Mouse (Mus musculus) lung, embryonic 14.5 days (tissue): ENCODE data around the gene Dek. TPM values are rescaled to one million over a fixed set of nuclear protein-coding genes. Genes with fewer than 3 reads are reported as not detected.
A peak's percentile ranks its signal among the peaks of the same experiment; 100 is the strongest.

Source experiments
- ATAC-seq: fragments of 200-750 bp; cut with Nextera tagmentation; 2 replicates; pipeline ENCODE4 v1.8.0; 2017; ENCODE audit warnings: mild to moderate bottlenecking, moderate TSS enrichment, moderate library complexity; ENCODE audit not compliant: insufficient read depth
- DNase-seq: peaks from one replicate; pipeline ENCODE4 v3.0.0-alpha.2; 2015
- H3K27ac ChIP-seq: fragments of 300-500 bp; sonication (generic); 2 replicates; pipeline ENCODE4 v1.5.1; 2014; ENCODE audit warnings: low read depth, mild to moderate bottlenecking, moderate library complexity
- H3K27me3 ChIP-seq: fragments of 300-500 bp; sonication (generic); 2 replicates; pipeline ENCODE4 v1.6.1; 2014; ENCODE audit warnings: low read length, control low read depth; ENCODE audit not compliant: insufficient read depth
- H3K36me3 ChIP-seq: fragments of 300-500 bp; sonication (generic); 2 replicates; pipeline ENCODE4 v1.6.1; 2014; ENCODE audit warnings: control low read depth; ENCODE audit not compliant: insufficient read depth
- H3K4me1 ChIP-seq: fragments of 300-500 bp; sonication (generic); 2 replicates; pipeline ENCODE4 v1.6.1; 2014; ENCODE audit warnings: antibody characterized with exemption, control low read depth; ENCODE audit not compliant: insufficient read depth
- H3K4me2 ChIP-seq: fragments of 300-500 bp; sonication (generic); 2 replicates; pipeline ENCODE4 v1.6.1; 2014; ENCODE audit warnings: mild to moderate bottlenecking
- H3K4me3 ChIP-seq: fragments of 300-500 bp; sonication (generic); 2 replicates; pipeline ENCODE4 v1.5.1; 2014; ENCODE audit warnings: low read depth, low read length
- H3K9ac ChIP-seq: fragments of 300-500 bp; sonication (generic); 2 replicates; pipeline ENCODE4 v1.6.1; 2014
- H3K9me3 ChIP-seq: fragments of 300-500 bp; sonication (generic); 2 replicates; pipeline ENCODE4 v1.6.1; 2016; ENCODE audit warnings: low read depth, low read length, control low read depth
- CTCF ChIP-seq: IDR thresholded peaks from 2 replicates; pipeline ENCODE4 v1.5.1; 2016; ENCODE audit warnings: antibody characterized with exemption, low read depth
- WGBS: fragments of 180-500 bp; shearing (Covaris S2); extraction: QIAGEN DNeasy Blood & Tissue Kit; methylation state at CpG from one replicate; pipeline ENCODE4 v1.1.7; 2014; 5-methylcytosine and 5-hydroxymethylcytosine counted together
- polyA plus RNA-seq: library from polyadenylated mRNA; unstranded; fragments of >200 nt; fragmentation: Nextera tagmentation; extraction: Ambion mirVana; gene quantifications from 2 replicates; pipeline ENCODE4 v1.2.1, GENCODE M21; 2014

Gene Dek
- polyA plus RNA-seq, 1 experiment from 2014 or later, result 326 TPM

GRCm38 (mm10) chr13:47124986-47125385 is 19.0 kb upstream of the Dek start:
- H3K4me1 ChIP-seq, result 0 out of 2 replicates have a peak, but pooled peaks cover 2% of the 10 kb centered on the region
- no peak for TF ChIP-seq CTCF
- H3K27ac ChIP-seq, result no peak overlapping the region
- no peak overlapping the region for H3K4me2 ChIP-seq
- no peaks in the 10 kb centered on the region for H3K36me3 ChIP-seq
- no peak for ATAC-seq
- peaks cover 15% of the 10 kb centered on the region; the same call in 1 of the 2 replicates for H3K27me3 ChIP-seq
- H3K9ac ChIP-seq, result no peak overlapping the region
- WGBS, result 71% methylated on average over 6 of the region's 6 CpGs
- H3K4me3 ChIP-seq, result no peak overlapping the region
- DNase-seq, result no peak
- H3K9me3 ChIP-seq, result no peaks in the 10 kb centered on the region

GRCm38 (mm10) chr13:47124449-47124848 is 18.4 kb upstream of the Dek start:
- H3K4me1 ChIP-seq, result 0 out of 2 replicates have a peak, but pooled peaks cover 2% of the 10 kb centered on the region
- H3K9ac ChIP-seq, result no peak overlapping the region
- no peaks in the 10 kb centered on the region for H3K9me3 ChIP-seq
- no peak overlapping the region for H3K4me3 ChIP-seq
- H3K27ac ChIP-seq, result no peak overlapping the region
- H3K27me3 ChIP-seq, result peaks cover 15% of the 10 kb centered on the region; the same call in 1 of the 2 replicates
- 39% methylated on average over 3 of the region's 3 CpGs for WGBS
- H3K36me3 ChIP-seq, result no peaks in the 10 kb centered on the region
- no peak overlapping the region for H3K4me2 ChIP-seq
- 0 out of 2 replicates have a peak, but pooled peaks have one; percentile 5 for TF ChIP-seq CTCF
- DNase-seq (no peak), ATAC-seq (no peak)

DNA sequence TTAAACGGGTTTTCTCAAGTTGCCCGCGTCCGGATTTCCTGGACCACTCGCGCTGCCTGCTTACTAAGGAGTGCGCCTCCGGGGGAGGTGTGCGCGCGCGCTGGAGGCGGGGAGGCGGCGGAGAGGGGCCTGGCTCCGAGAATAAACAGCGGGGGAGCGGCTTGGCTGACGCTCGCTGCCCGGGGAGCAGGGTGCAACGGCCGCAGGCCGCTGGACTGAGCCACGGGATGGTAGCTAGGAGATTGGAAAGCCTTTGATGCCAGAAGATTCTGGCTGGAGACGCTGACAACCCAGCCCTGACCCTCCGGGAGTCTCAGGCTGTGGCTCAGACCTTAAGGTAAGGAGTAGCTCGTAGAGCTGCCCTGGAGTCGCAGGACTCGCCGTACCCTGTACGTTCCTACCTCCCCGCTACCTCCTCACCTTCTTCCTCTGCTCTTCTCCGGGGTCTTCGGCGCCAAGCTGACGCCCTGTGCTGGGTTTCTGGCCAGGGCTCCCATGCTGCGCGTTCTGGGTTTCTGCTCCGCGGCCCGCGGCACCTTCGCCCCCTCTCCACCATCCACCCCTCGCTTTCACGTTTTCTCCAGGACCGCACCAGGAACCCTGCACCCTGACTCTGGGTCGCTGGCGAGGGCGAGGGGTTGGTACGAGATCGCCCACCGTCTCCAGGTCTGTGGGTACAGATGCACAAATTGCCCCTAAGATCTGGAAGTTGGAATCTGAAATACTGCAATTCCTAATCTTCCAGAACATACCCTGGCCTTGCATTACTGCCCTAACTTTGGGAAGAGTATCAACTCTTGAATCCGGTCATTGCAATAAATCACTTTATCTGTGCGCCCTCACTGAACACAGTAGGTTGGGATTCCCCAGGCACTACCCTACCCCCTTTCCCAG is 16.8 kb upstream of the Dek start, which contains the start of gene Rnf144b:
Gene Rnf144b (plus strand): TSS at position 120 of the 894 bp plus-strand sequence.
- TF ChIP-seq CTCF, result no peak
- Histone ChIP-seq H3K9me3 (no peaks in the 10 kb centered on the region), H3K9ac (peak within 1 kb of the TSS; percentile 50), H3K36me3 (no peaks in the 10 kb centered on the region), H3K4me1 (0 out of 2 replicates have a peak, but pooled peaks cover 2% of the 10 kb centered on the region), H3K4me3 (peak within 1 kb of the TSS; percentile 53), H3K27me3 (peaks cover 15% of the 10 kb centered on the region; the same call in 1 of the 2 replicates), H3K4me2 (peak within 1 kb of the TSS; percentile 93), H3K27ac (no peak within 1 kb of the TSS)
- peak; percentile 74 for DNase-seq
- ATAC-seq, result peak; percentile 31; the same call in 1 of the 2 replicates
- WGBS, result 2% methylated on average over 55 of the region's 55 CpGs

DNA sequence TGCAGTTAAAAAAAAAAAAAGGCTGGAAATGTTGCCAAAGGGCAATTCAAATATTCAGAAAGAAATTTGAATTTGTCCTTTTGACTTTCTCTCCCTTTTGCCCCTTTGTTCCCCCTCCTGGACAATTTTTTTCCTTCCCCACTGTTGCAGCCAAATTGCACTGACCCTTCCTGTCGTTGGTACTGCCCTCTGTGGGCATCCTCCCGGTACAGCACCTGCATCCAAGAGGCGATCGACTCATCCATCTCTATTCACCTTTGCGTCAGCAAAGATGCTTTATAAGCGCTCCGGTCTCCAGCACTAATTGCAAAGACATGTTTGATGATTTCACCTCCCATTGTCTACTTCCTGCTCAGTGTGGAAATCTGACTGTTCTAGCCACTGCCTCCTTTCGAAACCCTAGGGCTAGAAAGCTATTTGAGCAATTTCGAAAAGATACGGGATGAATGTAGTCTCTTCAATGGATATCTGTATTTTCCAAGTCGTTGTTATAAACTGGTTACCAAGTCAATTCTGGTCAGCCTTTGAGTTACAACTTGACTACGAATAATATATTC is 15.4 kb upstream of the Dek start:
- 40% methylated on average over 12 of the region's 12 CpGs for WGBS
- no peak for DNase-seq
- no peak overlapping the region; the same call in 1 of the 2 replicates for H3K4me2 ChIP-seq
- no peak for ATAC-seq
- peaks cover 15% of the 10 kb centered on the region; the same call in 1 of the 2 replicates for H3K27me3 ChIP-seq
- H3K9me3 ChIP-seq, result no peaks in the 10 kb centered on the region
- H3K4me1 ChIP-seq, result 0 out of 2 replicates have a peak, but pooled peaks cover 2% of the 10 kb centered on the region
- H3K4me3 ChIP-seq, result no peak overlapping the region
- TF ChIP-seq CTCF, result peak; percentile 25; the same call in 1 of the 2 replicates
- no peak overlapping the region for H3K9ac ChIP-seq
- no peak overlapping the region for H3K27ac ChIP-seq
- no peaks in the 10 kb centered on the region for H3K36me3 ChIP-seq

DNA sequence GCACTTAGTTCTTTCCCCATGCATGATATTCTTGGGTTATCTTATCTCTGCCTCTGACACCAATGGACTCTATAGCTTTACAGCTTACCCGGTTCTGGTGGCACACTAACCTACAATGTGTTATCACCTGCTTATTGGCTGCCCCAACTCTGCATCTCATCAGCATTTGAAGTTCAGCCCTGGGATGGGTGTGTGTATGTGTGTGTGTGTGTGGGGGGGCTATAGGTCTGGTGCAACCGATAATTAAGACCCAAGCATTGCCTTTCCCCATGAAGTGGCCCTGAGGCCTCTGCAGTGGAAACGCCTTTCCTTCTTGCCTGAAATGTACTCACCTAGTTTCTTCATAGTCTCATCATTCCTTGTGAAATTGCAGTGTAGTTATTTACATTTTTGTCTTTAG is 10.0 kb upstream of the Dek start:
- Histone ChIP-seq H3K4me3 (no peak overlapping the region), H3K36me3 (no peaks in the 10 kb centered on the region), H3K27me3 (peaks cover 2% of the 10 kb centered on the region; the same call in 1 of the 2 replicates), H3K9me3 (no peaks in the 10 kb centered on the region), H3K4me1 (peaks cover 3% of the 10 kb centered on the region; the same call in 1 of the 2 replicates), H3K9ac (no peak overlapping the region), H3K27ac (no peak overlapping the region), H3K4me2 (no peak overlapping the region)
- no peak for TF ChIP-seq CTCF
- 81% methylated on average over 3 of the region's 3 CpGs for whole genome bisulfite sequencing
- no peak for ATAC-seq
- DNase-seq, result no peak

DNA sequence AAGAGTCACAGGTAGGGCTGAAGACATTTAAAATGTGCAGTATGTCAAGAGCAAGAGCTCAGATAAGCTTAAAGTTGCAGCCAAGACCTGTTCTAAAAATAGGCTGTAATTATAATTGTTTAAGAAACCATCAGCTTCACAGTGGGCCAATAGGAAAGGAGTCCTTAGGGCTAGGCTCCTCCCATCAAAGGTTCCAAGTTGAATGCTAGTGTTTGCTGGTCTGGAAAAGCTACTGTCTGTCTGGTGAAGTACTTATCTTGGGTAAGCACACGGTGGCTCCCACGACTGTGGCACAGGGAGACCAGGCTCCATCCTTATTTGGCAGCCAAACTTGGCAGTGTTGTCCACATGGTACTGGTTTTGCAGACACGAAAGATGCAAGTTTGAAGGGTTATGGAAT is 6.9 kb upstream of the Dek start:
- WGBS, result 41% methylated on average over 3 of the region's 3 CpGs
- no peaks in the 10 kb centered on the region for H3K27me3 ChIP-seq
- DNase-seq, result peak; percentile 29
- H3K4me3 ChIP-seq, result no peak overlapping the region
- peaks cover 3% of the 10 kb centered on the region; the same call in 1 of the 2 replicates for H3K4me1 ChIP-seq
- ATAC-seq, result no peak
- no peak for TF ChIP-seq CTCF
- H3K4me2 ChIP-seq, result no peak overlapping the region
- H3K9me3 ChIP-seq, result no peaks in the 10 kb centered on the region
- H3K27ac ChIP-seq, result peak overlapping the region; percentile 25; the same call in 1 of the 2 replicates
- no peaks in the 10 kb centered on the region for H3K36me3 ChIP-seq
- H3K9ac ChIP-seq, result no peak overlapping the region

- no peak for TF ChIP-seq CTCF
- no peak overlapping the region for H3K4me3 ChIP-seq
- H3K9me3 ChIP-seq, result no peaks in the 10 kb centered on the region
- 84% methylated on average over 3 of the region's 3 CpGs for WGBS
- no peak overlapping the region for H3K27ac ChIP-seq
- no peak overlapping the region for H3K4me2 ChIP-seq
- no peaks in the 10 kb centered on the region for H3K36me3 ChIP-seq
- DNase-seq, result no peak
- no peak overlapping the region for H3K9ac ChIP-seq
- H3K27me3 ChIP-seq, result no peaks in the 10 kb centered on the region
- peaks cover 3% of the 10 kb centered on the region; the same call in 1 of the 2 replicates for H3K4me1 ChIP-seq
- no peak for ATAC-seq
These were observed 6.1 kb upstream of the Dek start for GRCm38 (mm10) chr13:47112056-47112455.
